Mouse (Mus musculus) neutrophil, adult 59 days (primary cell): ENCODE measurements around the gene Lrif1. TPM values are rescaled to one million over a fixed set of nuclear protein-coding genes. Genes with fewer than 3 reads are reported as not detected.

Experiments
- total RNA-seq, 2 experiments: library from RNA; stranded (reverse); gene quantifications; 1 replicate in 1 of 2; 2 replicates in 1 of 2; pipeline ENCODE4 v1.2.4; 2023

Lrif1 gene
- total RNA-seq: 10 to 100 TPM; 27.4 to 27.9 TPM

GRCm38 (mm10) chr3:106684830-106685229 is at the start of gene Lrif1:
Gene Lrif1 (plus strand): TSS chr3:106684987.

Other genes with a start within 250 kb of the Lrif1 start
- gene Dennd2d, start 202.6 kb upstream of the Lrif1 start, total RNA-seq: 10 to 100 TPM; 45.4 to 49.1 TPM
- 10 to 100 TPM; 48.7 to 51.9 TPM for gene Dram2, start 137.2 kb upstream of the Lrif1 start, total RNA-seq
- 10 to 100 TPM; 65.8 to 71.1 TPM for gene Cept1, start 137.2 kb upstream of the Lrif1 start, total RNA-seq
- gene Cd53, start 105.2 kb downstream of the Lrif1 start, total RNA-seq: 100 to 1,000 TPM; 450 to 467 TPM
- gene Olfr266, start 141.3 kb downstream of the Lrif1 start, total RNA-seq: not detected